ENCODE assay signal across 13 mouse cellular contexts in genomic region chr13:15982041-15982440, GRCm38 (mm10).
"Had no signal": no experiment of that assay in that cellular context is flagged by ENCODE, and none has a peak within 500 bp of the region (broad histone marks: within the 10 kb centered on the region; RNA-seq: fewer than 3 reads in every experiment).

No protein-coding gene starts in this region.

- DNase-seq: kidney, adult 2 months; kidney, postnatal 14 days; lung, adult 2 months; lung, postnatal 4 days; midbrain, embryonic 14.5 days; thymus, postnatal 36 days had no signal

- H3K27ac ChIP-seq: kidney, embryonic 15.5 days; limb, embryonic 10.5 days; liver, embryonic 15.5 days; midbrain, embryonic 10.5 days; neural tube, embryonic 15.5 days; stomach, embryonic 15.5 days had no signal

- H3K4me3 ChIP-seq: kidney, embryonic 15.5 days; limb, embryonic 10.5 days; liver, embryonic 15.5 days; midbrain, embryonic 10.5 days; myocyte; neural tube, embryonic 15.5 days; stomach, embryonic 15.5 days had no signal
